Mouse (Mus musculus): ENCODE measurements around the gene Lrrc49. TPM values are rescaled to one million over a fixed set of nuclear protein-coding genes. Genes with fewer than 3 reads are reported as not detected.

Lrrc49 gene
- polyA plus RNA-seq, 1 experiment from 2014 or later = 21.7 TPM

Other genes starting within 250 kb of the Lrrc49 start
- gene Thsd4, start 166.1 kb downstream of the Lrrc49 start, polyA plus RNA-seq (2016; fragmentation: Nextera tagmentation; extraction: Ambion mirVana) = 7.5 and 11.8 TPM in 2 replicates
- gene Larp6, start 24.8 kb upstream of the Lrrc49 start, polyA plus RNA-seq (2016; fragmentation: Nextera tagmentation; extraction: Ambion mirVana) = 0.33 and 1.0 TPM in 2 replicates
- gene Uaca, start 106.4 kb upstream of the Lrrc49 start, polyA plus RNA-seq (2016; fragmentation: Nextera tagmentation; extraction: Ambion mirVana) = 23.3 and 27.9 TPM in 2 replicates

All from limb, embryonic 10.5 days (tissue).